Mouse (Mus musculus): ENCODE results near the gene Cyp4a31. TPM values are rescaled to one million over a fixed set of nuclear protein-coding genes. Genes with fewer than 3 reads are reported as not detected.
"Not testable (repeated sequence)": the region's sequence is repeated elsewhere in the genome, so short reads cannot be mapped to it uniquely, and the experiment has no call there.

The Cyp4a31 gene
- polyA plus RNA-seq, 1 experiment from 2014 or later = not detected

GRCm38 (mm10) chr4:115557861-115558561, 5.4 kb upstream of the Cyp4a31 start:
- Histone ChIP-seq H3K27me3 (replicated peaks; ENCODE audit: control insufficient read depth, insufficient read depth, low read length) (no peaks in the 10 kb centered on the region), H3K9me3 (ENCODE audit: control insufficient read depth, low read length) (no peaks in the 10 kb centered on the region), H3K36me3 (ENCODE audit: control insufficient read depth, insufficient read depth) (no peaks in the 10 kb centered on the region), H3K4me1 (replicated peaks; ENCODE audit: control insufficient read depth, insufficient read depth, low read length) (no peaks in the 10 kb centered on the region), H3K27ac (ENCODE audit: low read length) (no peak overlapping the region), H3K4me2 (ENCODE audit: low read length) (no peak overlapping the region), H3K4me3 (replicated peaks; ENCODE audit: low read length) (no peak overlapping the region), H3K9ac (replicated peaks; ENCODE audit: low read depth, low read length) (no peak overlapping the region)
- ATAC-seq = no peak
- WGBS = 53% methylated on average over 4 of the region's 4 CpGs

GRCm38 (mm10) chr4:115561236-115561635, 2.2 kb upstream of the Cyp4a31 start:
- H3K36me3 ChIP-seq (ENCODE audit: control insufficient read depth, insufficient read depth); H3K9ac ChIP-seq (replicated peaks; ENCODE audit: low read depth, low read length); H3K9me3 ChIP-seq (ENCODE audit: control insufficient read depth, low read length); H3K4me1 ChIP-seq (replicated peaks; ENCODE audit: control insufficient read depth, insufficient read depth, low read length); ATAC-seq; H3K27ac ChIP-seq (ENCODE audit: low read length); H3K27me3 ChIP-seq (replicated peaks; ENCODE audit: control insufficient read depth, insufficient read depth, low read length); H3K4me2 ChIP-seq (ENCODE audit: low read length); H3K4me3 ChIP-seq (replicated peaks; ENCODE audit: low read length): not testable (repeated sequence)
- 49% methylated on average over 5 of the region's 5 CpGs for WGBS

GRCm38 (mm10) chr4:115564469-115565225, 1.2 kb downstream of the Cyp4a31 start:
- H3K9me3 ChIP-seq (ENCODE audit: control insufficient read depth, low read length); H3K4me2 ChIP-seq (ENCODE audit: low read length); H3K27me3 ChIP-seq (replicated peaks; ENCODE audit: control insufficient read depth, insufficient read depth, low read length); H3K4me1 ChIP-seq (replicated peaks; ENCODE audit: control insufficient read depth, insufficient read depth, low read length); H3K9ac ChIP-seq (replicated peaks; ENCODE audit: low read depth, low read length); H3K36me3 ChIP-seq (ENCODE audit: control insufficient read depth, insufficient read depth); H3K4me3 ChIP-seq (replicated peaks; ENCODE audit: low read length); H3K27ac ChIP-seq (ENCODE audit: low read length); ATAC-seq: not testable (repeated sequence)
- 84% methylated on average over 6 of the region's 6 CpGs for WGBS

- Histone ChIP-seq H3K36me3 (ENCODE audit: control insufficient read depth, insufficient read depth) (no peaks in the 10 kb centered on the region), H3K9me3 (ENCODE audit: control insufficient read depth, low read length) (no peaks in the 10 kb centered on the region), H3K27me3 (replicated peaks; ENCODE audit: control insufficient read depth, insufficient read depth, low read length) (no peaks in the 10 kb centered on the region), H3K27ac (ENCODE audit: low read length) (no peak overlapping the region), H3K9ac (replicated peaks; ENCODE audit: low read depth, low read length) (no peak overlapping the region), H3K4me2 (ENCODE audit: low read length) (no peak overlapping the region), H3K4me1 (replicated peaks; ENCODE audit: control insufficient read depth, insufficient read depth, low read length) (no peaks in the 10 kb centered on the region), H3K4me3 (replicated peaks; ENCODE audit: low read length) (no peak overlapping the region)
- WGBS = 80% methylated on average over 3 of the region's 3 CpGs
- no peak for ATAC-seq
Observed at GRCm38 (mm10) chr4:115575255-115575654, 11.8 kb downstream of the Cyp4a31 start.

- no peak for ATAC-seq
- Histone ChIP-seq H3K36me3 (ENCODE audit: control insufficient read depth, insufficient read depth) (no peaks in the 10 kb centered on the region), H3K4me3 (replicated peaks; ENCODE audit: low read length) (no peak overlapping the region), H3K27me3 (replicated peaks; ENCODE audit: control insufficient read depth, insufficient read depth, low read length) (no peaks in the 10 kb centered on the region), H3K9ac (replicated peaks; ENCODE audit: low read depth, low read length) (no peak overlapping the region), H3K4me1 (replicated peaks; ENCODE audit: control insufficient read depth, insufficient read depth, low read length) (no peaks in the 10 kb centered on the region), H3K4me2 (ENCODE audit: low read length) (no peak overlapping the region), H3K9me3 (ENCODE audit: control insufficient read depth, low read length) (no peaks in the 10 kb centered on the region), H3K27ac (ENCODE audit: low read length) (no peak overlapping the region)
- WGBS = 74% methylated on average over 2 of the region's 2 CpGs
Observed at GRCm38 (mm10) chr4:115575776-115576175, 12.3 kb downstream of the Cyp4a31 start.

GRCm38 (mm10) chr4:115583036-115583435, 19.6 kb downstream of the Cyp4a31 start:
- H3K27ac ChIP-seq (ENCODE audit: low read length) = no peak overlapping the region
- no peak overlapping the region for H3K9ac ChIP-seq (replicated peaks; ENCODE audit: low read depth, low read length)
- H3K36me3 ChIP-seq (ENCODE audit: control insufficient read depth, insufficient read depth) = no peaks in the 10 kb centered on the region
- H3K27me3 ChIP-seq (replicated peaks; ENCODE audit: control insufficient read depth, insufficient read depth, low read length) = no peaks in the 10 kb centered on the region
- ATAC-seq = no peak
- no peaks in the 10 kb centered on the region for H3K9me3 ChIP-seq (ENCODE audit: control insufficient read depth, low read length)
- no peak overlapping the region for H3K4me3 ChIP-seq (replicated peaks; ENCODE audit: low read length)
- H3K4me1 ChIP-seq (replicated peaks; ENCODE audit: control insufficient read depth, insufficient read depth, low read length) = no peaks in the 10 kb centered on the region
- no peak overlapping the region for H3K4me2 ChIP-seq (ENCODE audit: low read length)

GRCm38 (mm10) chr4:115596357-115596756, 32.9 kb downstream of the Cyp4a31 start:
- Histone ChIP-seq H3K27ac (ENCODE audit: low read length) (no peak overlapping the region), H3K4me2 (ENCODE audit: low read length) (no peak overlapping the region), H3K4me3 (replicated peaks; ENCODE audit: low read length) (no peak overlapping the region), H3K36me3 (ENCODE audit: control insufficient read depth, insufficient read depth) (no peaks in the 10 kb centered on the region), H3K27me3 (replicated peaks; ENCODE audit: control insufficient read depth, insufficient read depth, low read length) (no peaks in the 10 kb centered on the region), H3K9me3 (ENCODE audit: control insufficient read depth, low read length) (no peaks in the 10 kb centered on the region), H3K4me1 (replicated peaks; ENCODE audit: control insufficient read depth, insufficient read depth, low read length) (no peaks in the 10 kb centered on the region), H3K9ac (replicated peaks; ENCODE audit: low read depth, low read length) (no peak overlapping the region)
- no peak for ATAC-seq
- WGBS = 94% methylated on average over 1 of the region's 1 CpGs

- no peaks in the 10 kb centered on the region for H3K27me3 ChIP-seq (replicated peaks; ENCODE audit: control insufficient read depth, insufficient read depth, low read length)
- H3K4me2 ChIP-seq (ENCODE audit: low read length) = no peak overlapping the region
- H3K36me3 ChIP-seq (ENCODE audit: control insufficient read depth, insufficient read depth) = no peaks in the 10 kb centered on the region
- H3K9ac ChIP-seq (replicated peaks; ENCODE audit: low read depth, low read length) = no peak overlapping the region
- 83% methylated on average over 2 of the region's 2 CpGs for WGBS
- no peak overlapping the region for H3K4me3 ChIP-seq (replicated peaks; ENCODE audit: low read length)
- no peak for ATAC-seq
- no peaks in the 10 kb centered on the region for H3K4me1 ChIP-seq (replicated peaks; ENCODE audit: control insufficient read depth, insufficient read depth, low read length)
- no peaks in the 10 kb centered on the region for H3K9me3 ChIP-seq (ENCODE audit: control insufficient read depth, low read length)
- H3K27ac ChIP-seq (ENCODE audit: low read length) = no peak overlapping the region
Observed at GRCm38 (mm10) chr4:115596824-115597336, 33.4 kb downstream of the Cyp4a31 start.

GRCm38 (mm10) chr4:115600611-115601010, 37.2 kb downstream of the Cyp4a31 start, which contains the start of gene Cyp4a32:
Cyp4a32 (plus strand) TSS chr4:115600969.
- not testable (repeated sequence) for H3K9me3 ChIP-seq (ENCODE audit: control insufficient read depth, low read length); H3K4me2 ChIP-seq (ENCODE audit: low read length); H3K27ac ChIP-seq (ENCODE audit: low read length); H3K36me3 ChIP-seq (ENCODE audit: control insufficient read depth, insufficient read depth); ATAC-seq; H3K4me3 ChIP-seq (replicated peaks; ENCODE audit: low read length); H3K9ac ChIP-seq (replicated peaks; ENCODE audit: low read depth, low read length); H3K4me1 ChIP-seq (replicated peaks; ENCODE audit: control insufficient read depth, insufficient read depth, low read length); H3K27me3 ChIP-seq (replicated peaks; ENCODE audit: control insufficient read depth, insufficient read depth, low read length)
- WGBS = 87% methylated on average over 8 of the region's 8 CpGs

Measured in forebrain, embryonic 16.5 days (tissue).